Mouse (Mus musculus): ENCODE data around the gene Hsp90aa1. TPM values are rescaled to one million over a fixed set of nuclear protein-coding genes. Genes with fewer than 3 reads are reported as not detected.
"Not testable (repeated sequence)": the region's sequence is repeated elsewhere in the genome, so short reads cannot be mapped to it uniquely, and the experiment has no call there.

Hsp90aa1 gene
- total and polyA plus RNA-seq, 2 experiments from 2014 or later, result 701 to 1,521 TPM

DNA sequence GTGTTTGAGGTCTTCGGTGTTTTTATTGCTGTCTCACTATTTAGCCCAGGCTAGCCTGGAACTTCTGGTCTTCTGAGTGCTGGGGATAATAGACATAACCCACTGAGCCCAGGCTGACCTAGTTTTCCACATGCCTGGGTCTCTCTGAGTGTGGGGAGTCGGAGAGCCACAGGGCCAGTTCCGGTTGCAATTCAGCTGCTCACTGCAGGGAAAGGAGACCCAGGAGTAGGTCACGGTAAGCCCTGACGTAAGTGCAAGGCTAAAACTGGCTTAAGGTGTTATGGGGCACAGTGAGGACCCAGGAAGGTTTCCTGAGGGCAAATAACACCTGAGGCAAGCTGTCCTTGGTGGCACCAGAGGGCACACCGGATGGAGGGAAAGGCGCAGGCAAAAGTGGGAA lies 4.9 kb upstream of the Hsp90aa1 start:
- H3K9ac ChIP-seq (replicated peaks; ENCODE audit: low read length), result no peak overlapping the region
- H3K27ac ChIP-seq, result no peak overlapping the region
- no peaks in the 10 kb centered on the region for H3K9me3 ChIP-seq (ENCODE audit: low read length)
- H3K36me3 ChIP-seq (ENCODE audit: insufficient read depth, low read length), result no peaks in the 10 kb centered on the region
- H3K4me3 ChIP-seq (ENCODE audit: low read length), result no peak overlapping the region
- no peak overlapping the region for H3K4me2 ChIP-seq (ENCODE audit: low read depth, low read length)
- no peak for TF ChIP-seq CTCF (IDR thresholded peaks at IDR 0.05; ENCODE audit: low read depth)
- 0 out of 2 replicates have a peak, but pooled peaks cover 6% of the 10 kb centered on the region for H3K4me1 ChIP-seq (ENCODE audit: insufficient read depth, low read length)
- 84% methylated on average over 7 of the region's 7 CpGs for WGBS
- no peak for ATAC-seq
- no peaks in the 10 kb centered on the region for H3K27me3 ChIP-seq (ENCODE audit: insufficient read depth, low read length)
- DNase-seq (ENCODE audit: low spot score), result no peak

- Histone ChIP-seq H3K4me1 (ENCODE audit: insufficient read depth, low read length) (0 out of 2 replicates have a peak, but pooled peaks cover 6% of the 10 kb centered on the region), H3K9ac (replicated peaks; ENCODE audit: low read length) (peak overlapping the region; percentile 38; the same call in 1 of the 2 replicates), H3K36me3 (ENCODE audit: insufficient read depth, low read length) (no peaks in the 10 kb centered on the region), H3K9me3 (ENCODE audit: low read length) (no peaks in the 10 kb centered on the region), H3K27me3 (ENCODE audit: insufficient read depth, low read length) (no peaks in the 10 kb centered on the region), H3K4me2 (ENCODE audit: low read depth, low read length) (peak overlapping the region; percentile 70), H3K27ac (peak overlapping the region; percentile 51; the same call in 1 of the 2 replicates), H3K4me3 (ENCODE audit: low read length) (peak overlapping the region; percentile 31)
- peak; percentile 40 for TF ChIP-seq CTCF (IDR thresholded peaks at IDR 0.05; ENCODE audit: low read depth)
- under 1% methylated on average over 27 of the region's 27 CpGs for WGBS
- DNase-seq (ENCODE audit: low spot score) (peak; percentile 64), ATAC-seq (peak; percentile 78)
Observed at GRCm38 (mm10) chr12:110706337-110707231, 4.1 kb upstream of the Hsp90aa1 start.

- H3K27me3 ChIP-seq (ENCODE audit: insufficient read depth, low read length); H3K4me1 ChIP-seq (ENCODE audit: insufficient read depth, low read length); H3K36me3 ChIP-seq (ENCODE audit: insufficient read depth, low read length); DNase-seq (ENCODE audit: low spot score); H3K27ac ChIP-seq; H3K9ac ChIP-seq (replicated peaks; ENCODE audit: low read length); ATAC-seq; H3K9me3 ChIP-seq (ENCODE audit: low read length); H3K4me3 ChIP-seq (ENCODE audit: low read length); H3K4me2 ChIP-seq (ENCODE audit: low read depth, low read length): not testable (repeated sequence)
- WGBS, result 88% methylated on average over 4 of the region's 4 CpGs
Observed at GRCm38 (mm10) chr12:110705419-110705818, 2.9 kb upstream of the Hsp90aa1 start.

GRCm38 (mm10) chr12:110703682-110704081 lies 1.2 kb upstream of the Hsp90aa1 start:
- Histone ChIP-seq H3K36me3 (ENCODE audit: insufficient read depth, low read length) (no peaks in the 10 kb centered on the region), H3K27ac (no peak overlapping the region), H3K9me3 (ENCODE audit: low read length) (no peaks in the 10 kb centered on the region), H3K9ac (replicated peaks; ENCODE audit: low read length) (no peak overlapping the region), H3K27me3 (ENCODE audit: insufficient read depth, low read length) (no peaks in the 10 kb centered on the region), H3K4me1 (ENCODE audit: insufficient read depth, low read length) (0 out of 2 replicates have a peak, but pooled peaks cover 6% of the 10 kb centered on the region), H3K4me2 (ENCODE audit: low read depth, low read length) (no peak overlapping the region), H3K4me3 (ENCODE audit: low read length) (no peak overlapping the region)
- DNase-seq (ENCODE audit: low spot score) (no peak), ATAC-seq (no peak)
- WGBS, result 70% methylated on average over 7 of the region's 7 CpGs
- TF ChIP-seq CTCF (IDR thresholded peaks at IDR 0.05; ENCODE audit: low read depth), result no peak

DNA sequence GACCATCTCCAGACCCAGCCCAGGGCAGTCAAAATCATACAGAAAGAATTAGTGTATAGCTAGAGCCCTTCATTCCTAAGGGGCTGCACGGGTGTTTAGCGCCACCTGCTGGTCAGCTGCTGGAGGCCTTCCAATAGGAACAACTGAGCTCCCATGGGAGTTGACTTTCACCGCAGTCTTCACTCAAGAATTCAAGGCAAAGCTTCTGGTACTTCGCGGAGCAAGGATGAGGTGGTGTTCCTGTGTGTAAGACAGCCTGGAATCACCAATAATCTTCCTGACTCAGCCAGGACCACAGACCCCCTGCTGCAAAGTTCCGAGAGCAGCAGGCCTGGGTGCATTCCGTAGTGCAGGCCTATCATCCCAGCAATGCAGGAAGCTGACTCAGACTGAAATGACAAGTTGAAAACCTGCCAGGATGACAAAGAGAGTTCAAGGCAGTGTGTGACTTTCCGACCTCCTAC lies 512 bp upstream of the Hsp90aa1 start:
- Histone ChIP-seq H3K4me3 (ENCODE audit: low read length) (no peak overlapping the region), H3K36me3 (ENCODE audit: insufficient read depth, low read length) (no peaks in the 10 kb centered on the region), H3K4me2 (ENCODE audit: low read depth, low read length) (no peak overlapping the region), H3K27ac (no peak overlapping the region), H3K9me3 (ENCODE audit: low read length) (no peaks in the 10 kb centered on the region), H3K9ac (replicated peaks; ENCODE audit: low read length) (no peak overlapping the region), H3K27me3 (ENCODE audit: insufficient read depth, low read length) (no peaks in the 10 kb centered on the region), H3K4me1 (ENCODE audit: insufficient read depth, low read length) (0 out of 2 replicates have a peak, but pooled peaks cover 6% of the 10 kb centered on the region)
- ATAC-seq (peak; percentile 48; the same call in 1 of the 2 replicates), DNase-seq (ENCODE audit: low spot score) (peak; percentile 94)
- 32% methylated on average over 8 of the region's 8 CpGs for WGBS
- peak; percentile 94 for TF ChIP-seq CTCF (IDR thresholded peaks at IDR 0.05; ENCODE audit: low read depth)

DNA sequence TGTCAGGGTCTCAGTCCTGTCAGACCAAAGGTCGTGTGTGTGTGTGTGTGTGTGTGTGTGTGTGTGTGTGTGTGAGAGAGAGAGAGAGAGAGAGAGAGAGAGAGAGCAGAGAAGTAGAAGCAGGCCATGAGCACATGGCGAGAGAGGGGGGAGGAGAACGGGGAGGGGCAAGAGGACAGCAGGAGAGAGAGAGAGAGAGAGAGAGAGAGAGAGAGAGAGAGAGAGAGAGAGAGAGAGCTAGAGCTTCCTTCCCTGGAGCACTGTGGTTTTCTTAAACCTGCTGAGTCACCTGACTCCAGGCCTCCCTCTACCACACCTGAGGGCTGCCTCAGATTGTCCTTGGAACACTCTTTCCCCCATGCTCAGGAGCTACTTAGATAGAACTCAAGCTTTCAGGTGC lies 1.2 kb downstream of the Hsp90aa1 start:
- not testable (repeated sequence) for H3K27ac ChIP-seq; H3K27me3 ChIP-seq (ENCODE audit: insufficient read depth, low read length); H3K36me3 ChIP-seq (ENCODE audit: insufficient read depth, low read length); DNase-seq (ENCODE audit: low spot score); H3K4me1 ChIP-seq (ENCODE audit: insufficient read depth, low read length); ATAC-seq; H3K9me3 ChIP-seq (ENCODE audit: low read length); H3K4me2 ChIP-seq (ENCODE audit: low read depth, low read length); H3K4me3 ChIP-seq (ENCODE audit: low read length); H3K9ac ChIP-seq (replicated peaks; ENCODE audit: low read length)
- 50% methylated on average over 3 of the region's 3 CpGs for whole genome bisulfite sequencing

DNA sequence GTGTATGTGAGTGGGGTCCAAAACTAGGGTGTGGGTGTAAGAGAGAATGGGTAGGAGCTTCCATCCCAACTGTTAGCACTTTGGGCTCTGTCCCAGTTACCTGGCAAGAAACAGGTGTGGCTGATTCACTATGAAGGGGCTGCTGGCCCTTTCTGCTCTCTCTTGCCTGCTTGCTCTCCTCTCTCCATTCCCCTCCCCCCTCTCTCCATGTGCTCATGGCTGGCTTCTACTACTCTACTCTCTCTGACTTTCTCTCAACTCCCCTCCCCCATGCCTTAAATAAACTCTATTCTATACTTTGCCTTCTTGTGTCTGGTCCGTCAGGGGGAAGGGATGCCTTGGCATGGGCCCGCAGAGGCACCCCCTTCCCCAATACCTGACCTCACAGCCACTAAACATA lies 1.8 kb downstream of the Hsp90aa1 start:
- ATAC-seq (no peak), DNase-seq (ENCODE audit: low spot score) (no peak)
- no peaks in the 10 kb centered on the region for H3K4me1 ChIP-seq (ENCODE audit: insufficient read depth, low read length)
- no peaks in the 10 kb centered on the region for H3K9me3 ChIP-seq (ENCODE audit: low read length)
- no peaks in the 10 kb centered on the region for H3K36me3 ChIP-seq (ENCODE audit: insufficient read depth, low read length)
- H3K4me2 ChIP-seq (ENCODE audit: low read depth, low read length), result no peak overlapping the region
- no peaks in the 10 kb centered on the region for H3K27me3 ChIP-seq (ENCODE audit: insufficient read depth, low read length)
- WGBS, result 60% methylated on average over 2 of the region's 2 CpGs
- no peak for TF ChIP-seq CTCF (IDR thresholded peaks at IDR 0.05; ENCODE audit: low read depth)
- no peak overlapping the region for H3K27ac ChIP-seq
- no peak overlapping the region for H3K4me3 ChIP-seq (ENCODE audit: low read length)
- H3K9ac ChIP-seq (replicated peaks; ENCODE audit: low read length), result no peak overlapping the region

Measured in hindbrain, postnatal 0 days (tissue).